Mouse (Mus musculus): ENCODE measurements at regions not wholly inside any gene's neighbourhood (a gene's known extent, or its start where the extent isn't known, plus 50 kb on each side); places are given as distances from the start of the nearest gene placed in this dataset.
A peak's percentile ranks its signal among the peaks of the same experiment; 100 is the strongest.

- no peak for DNase-seq (ENCODE audit: low spot score in 2 of 2)
Observed at GRCm38 (mm10) chr11:22644010-22644625, 132.2 kb downstream of the Tmem17 start.

- no peak for DNase-seq (ENCODE audit: low spot score in 2 of 2)
Observed at GRCm38 (mm10) chr11:22644877-22645276, 133.0 kb downstream of the Tmem17 start.

- no peak for DNase-seq (ENCODE audit: low spot score in 2 of 2)
Observed at GRCm38 (mm10) chr11:22646192-22646936, 134.5 kb downstream of the Tmem17 start.

GRCm38 (mm10) chr11:22648275-22648674 is 136.4 kb downstream of the Tmem17 start:
- DNase-seq (ENCODE audit: low spot score in 2 of 2) = no peak

GRCm38 (mm10) chr11:22650771-22651170 is 138.9 kb downstream of the Tmem17 start:
- no peak for DNase-seq (ENCODE audit: low spot score in 2 of 2)

- no peak for DNase-seq (ENCODE audit: low spot score in 2 of 2)
Observed at GRCm38 (mm10) chr11:22651313-22651712, 139.4 kb downstream of the Tmem17 start.

GRCm38 (mm10) chr11:22651911-22652310 is 140.0 kb downstream of the Tmem17 start:
- DNase-seq (ENCODE audit: low spot score in 2 of 2) = no peak

- no peak for DNase-seq (ENCODE audit: low spot score in 2 of 2)
Observed at GRCm38 (mm10) chr11:22652931-22653330, 141.0 kb downstream of the Tmem17 start.

- DNase-seq (ENCODE audit: low spot score in 2 of 2) = no peak
Observed at GRCm38 (mm10) chr11:22653366-22653765, 141.5 kb downstream of the Tmem17 start.

- no peak for DNase-seq (ENCODE audit: low spot score in 2 of 2)
Observed at GRCm38 (mm10) chr11:22657635-22658034, 145.7 kb downstream of the Tmem17 start.

- no peak for DNase-seq (ENCODE audit: low spot score in 2 of 2)
Observed at GRCm38 (mm10) chr11:22661072-22661471, 149.2 kb downstream of the Tmem17 start.

- DNase-seq (ENCODE audit: low spot score in 2 of 2) = no peak
Observed at GRCm38 (mm10) chr11:22661713-22662551, 150.0 kb downstream of the Tmem17 start.

GRCm38 (mm10) chr11:22665978-22666377 is 154.1 kb downstream of the Tmem17 start:
- peak in 1 of 2 experiments; percentile 16 for DNase-seq (ENCODE audit: low spot score in 2 of 2)

- no peak for DNase-seq (ENCODE audit: low spot score in 2 of 2)
Observed at GRCm38 (mm10) chr11:22666378-22666777, 154.5 kb downstream of the Tmem17 start.

GRCm38 (mm10) chr11:22668220-22668619 is 156.3 kb downstream of the Tmem17 start:
- DNase-seq (ENCODE audit: low spot score in 2 of 2) = no peak

- DNase-seq (ENCODE audit: low spot score in 2 of 2) = no peak
Observed at GRCm38 (mm10) chr11:22669267-22669666, 157.4 kb downstream of the Tmem17 start.

GRCm38 (mm10) chr11:22671791-22672490 is 160.1 kb downstream of the Tmem17 start:
- no peak for DNase-seq (ENCODE audit: low spot score in 2 of 2)

GRCm38 (mm10) chr11:22675047-22675446 is 163.2 kb downstream of the Tmem17 start:
- DNase-seq (ENCODE audit: low spot score in 2 of 2) = no peak

GRCm38 (mm10) chr11:22675754-22676153 is 163.9 kb downstream of the Tmem17 start:
- no peak for DNase-seq (ENCODE audit: low spot score in 2 of 2)

GRCm38 (mm10) chr11:22677337-22677736 is 165.4 kb downstream of the Tmem17 start:
- peak in 1 of 2 experiments; percentile 50 for DNase-seq (ENCODE audit: low spot score in 2 of 2)

GRCm38 (mm10) chr11:22684576-22684975 is 172.7 kb downstream of the Tmem17 start:
- DNase-seq (ENCODE audit: low spot score in 2 of 2) = no peak

GRCm38 (mm10) chr11:22690829-22691228 is 169.9 kb downstream of the B3gnt2 start:
- no peak for DNase-seq (ENCODE audit: low spot score in 2 of 2)

Measured in natural killer cell, adult 2 months (primary cell).